ENCODE assay signal across 26 mouse cellular contexts in genomic region chr11:90481828-90482227, GRCm38 (mm10).
DNase-seq lines count a peak whose midpoint lies in the region; ATAC-seq and TF ChIP-seq lines count a peak whose summit lies in the region.
"Had no signal": no experiment of that assay in that cellular context is flagged by ENCODE, and none has a peak within 500 bp of the region (broad histone marks: within the 10 kb centered on the region; RNA-seq: fewer than 3 reads in every experiment).

No protein-coding gene starts in this region.

- no peaks in the 10 kb centered on the region for H3K27me3 ChIP-seq in hindbrain, postnatal 0 days (ENCODE audit: insufficient read depth, low read length)
- H3K27me3 ChIP-seq in hindbrain, embryonic 12.5 days, result no peaks in the 10 kb centered on the region
- peaks cover 12% of the 10 kb centered on the region for H3K27me3 ChIP-seq in midbrain, embryonic 11.5 days (ENCODE audit: control insufficient read depth, insufficient read depth, low read length)
- H3K27me3 ChIP-seq in midbrain, embryonic 16.5 days (ENCODE audit: control insufficient read depth, insufficient read depth, low read depth, low read length), result no peaks in the 10 kb centered on the region
- H3K27me3 ChIP-seq: embryonic facial prominence, embryonic 12.5 days; heart, embryonic 13.5 days; hindbrain, embryonic 15.5 days; intestine, embryonic 15.5 days; liver, embryonic 15.5 days; neural tube, embryonic 13.5 days had no signal

- H3K36me3 ChIP-seq in hindbrain, postnatal 0 days (ENCODE audit: insufficient read depth, low read length), result no peaks in the 10 kb centered on the region
- H3K36me3 ChIP-seq in hindbrain, embryonic 12.5 days, result peaks cover 15% of the 10 kb centered on the region
- peaks cover 3% of the 10 kb centered on the region; the same call in 1 of the 2 replicates for H3K36me3 ChIP-seq in midbrain, embryonic 11.5 days (ENCODE audit: control insufficient read depth, insufficient read depth, low read length)
- no peaks in the 10 kb centered on the region for H3K36me3 ChIP-seq in midbrain, embryonic 16.5 days (ENCODE audit: control insufficient read depth, insufficient read depth, low read length)
- H3K36me3 ChIP-seq: hindbrain, embryonic 15.5 days; intestine, embryonic 15.5 days; liver, embryonic 15.5 days had no signal

- no peak for TF ChIP-seq CTCF in hindbrain, postnatal 0 days (IDR thresholded peaks at IDR 0.05; ENCODE audit: low read depth)

- no peak overlapping the region for H3K27ac ChIP-seq in hindbrain, postnatal 0 days
- H3K27ac ChIP-seq in hindbrain, embryonic 12.5 days, result no peak overlapping the region
- H3K27ac ChIP-seq in midbrain, embryonic 11.5 days (ENCODE audit: low read depth, low read length), result no peak overlapping the region
- H3K27ac ChIP-seq in midbrain, embryonic 16.5 days (ENCODE audit: low read length), result no peak overlapping the region
- H3K27ac ChIP-seq: embryonic facial prominence, embryonic 12.5 days; forebrain, embryonic 12.5 days; heart, embryonic 13.5 days; hindbrain, embryonic 15.5 days; intestine, embryonic 15.5 days; left cerebral cortex, adult 2 months; limb, embryonic 10.5 days; liver, embryonic 15.5 days; macrophage; neural tube, embryonic 13.5 days; stomach, postnatal 0 days had no signal

- no peak for ATAC-seq in hindbrain, postnatal 0 days
- ATAC-seq in hindbrain, embryonic 12.5 days (ENCODE audit: low FRiP score), result no peak
- no peak for ATAC-seq in midbrain, embryonic 11.5 days (ENCODE audit: low FRiP score)
- ATAC-seq in midbrain, embryonic 16.5 days, result no peak
- ATAC-seq: intestine, embryonic 15.5 days had no signal

- peak; percentile 37 to 63 for DNase-seq in cerebellum, postnatal 14 days
- no peak for DNase-seq in cerebellum, postnatal 36 days
- DNase-seq in hindbrain, postnatal 0 days (ENCODE audit: low spot score), result peak; percentile 66
- DNase-seq in midbrain, embryonic 11.5 days (ENCODE audit: low spot score, missing footprints), result peak; percentile 26
- DNase-seq in retina, postnatal 7 days (ENCODE audit: low read depth, low spot score), result peak; percentile 54
- DNase-seq: adrenal gland, postnatal 14 days; cerebellum, adult 9-11 months; kidney, adult 9 months; liver; right cerebral cortex, postnatal 14 days; thymus, adult 2 months; thymus, postnatal 4 days had no signal

- H3K9ac ChIP-seq in hindbrain, postnatal 0 days (replicated peaks; ENCODE audit: low read length), result no peak overlapping the region
- H3K9ac ChIP-seq in hindbrain, embryonic 12.5 days, result no peak overlapping the region
- H3K9ac ChIP-seq in midbrain, embryonic 11.5 days (ENCODE audit: low read length), result no peak overlapping the region
- no peak overlapping the region for H3K9ac ChIP-seq in midbrain, embryonic 16.5 days (ENCODE audit: low read depth, low read length)
- H3K9ac ChIP-seq: embryonic facial prominence, embryonic 12.5 days; forebrain, embryonic 12.5 days; heart, embryonic 13.5 days; hindbrain, embryonic 15.5 days; intestine, embryonic 15.5 days; liver, embryonic 15.5 days; neural tube, embryonic 13.5 days had no signal

- WGBS in hindbrain, postnatal 0 days, result 19% methylated on average over 1 of the region's 1 CpGs
- WGBS in hindbrain, embryonic 12.5 days, result 71% methylated on average over 1 of the region's 1 CpGs
- 84% methylated on average over 1 of the region's 1 CpGs for WGBS in midbrain, embryonic 11.5 days
- WGBS in midbrain, embryonic 16.5 days, result 32% methylated on average over 1 of the region's 1 CpGs

- H3K9me3 ChIP-seq in hindbrain, postnatal 0 days (ENCODE audit: low read length), result no peaks in the 10 kb centered on the region
- no peaks in the 10 kb centered on the region for H3K9me3 ChIP-seq in hindbrain, embryonic 12.5 days (replicated peaks)
- no peaks in the 10 kb centered on the region for H3K9me3 ChIP-seq in midbrain, embryonic 11.5 days (ENCODE audit: control insufficient read depth, low read length)
- no peaks in the 10 kb centered on the region for H3K9me3 ChIP-seq in midbrain, embryonic 16.5 days (replicated peaks; ENCODE audit: control insufficient read depth, low read length, poor library complexity, severe bottlenecking)
- H3K9me3 ChIP-seq: embryonic facial prominence, embryonic 12.5 days; forebrain, embryonic 12.5 days; heart, embryonic 13.5 days; hindbrain, embryonic 15.5 days; intestine, embryonic 15.5 days; limb, embryonic 10.5 days; liver, embryonic 15.5 days; neural tube, embryonic 13.5 days had no signal

- H3K4me2 ChIP-seq in hindbrain, postnatal 0 days (ENCODE audit: low read depth, low read length), result no peak overlapping the region
- no peak overlapping the region for H3K4me2 ChIP-seq in hindbrain, embryonic 12.5 days (replicated peaks)
- H3K4me2 ChIP-seq in midbrain, embryonic 11.5 days, result no peak overlapping the region
- no peak overlapping the region for H3K4me2 ChIP-seq in midbrain, embryonic 16.5 days (ENCODE audit: low read length)
- H3K4me2 ChIP-seq: embryonic facial prominence, embryonic 12.5 days; forebrain, embryonic 12.5 days; heart, embryonic 13.5 days; hindbrain, embryonic 15.5 days; intestine, embryonic 15.5 days; liver, embryonic 15.5 days; neural tube, embryonic 13.5 days had no signal

- 0 out of 2 replicates have a peak, but pooled peaks cover 3% of the 10 kb centered on the region for H3K4me1 ChIP-seq in hindbrain, postnatal 0 days (ENCODE audit: insufficient read depth, low read length)
- peaks cover 9% of the 10 kb centered on the region for H3K4me1 ChIP-seq in hindbrain, embryonic 12.5 days
- H3K4me1 ChIP-seq in midbrain, embryonic 11.5 days (ENCODE audit: control insufficient read depth, insufficient read depth, low read length), result peaks cover 6% of the 10 kb centered on the region; the same call in 1 of the 2 replicates
- peaks cover 5% of the 10 kb centered on the region; the same call in 1 of the 2 replicates for H3K4me1 ChIP-seq in midbrain, embryonic 16.5 days (ENCODE audit: control insufficient read depth, insufficient read depth, low read length)
- H3K4me1 ChIP-seq: embryonic facial prominence, embryonic 12.5 days; intestine, embryonic 15.5 days; limb, embryonic 10.5 days; liver, embryonic 15.5 days had no signal

- H3K4me3 ChIP-seq in hindbrain, postnatal 0 days (ENCODE audit: low read length), result no peak overlapping the region
- H3K4me3 ChIP-seq in hindbrain, embryonic 12.5 days, result no peak overlapping the region
- no peak overlapping the region for H3K4me3 ChIP-seq in midbrain, embryonic 11.5 days (ENCODE audit: low read depth, low read length)
- H3K4me3 ChIP-seq in midbrain, embryonic 16.5 days (ENCODE audit: low read depth, low read length), result no peak overlapping the region
- H3K4me3 ChIP-seq: embryonic facial prominence, embryonic 12.5 days; forebrain, embryonic 12.5 days; heart, embryonic 13.5 days; hindbrain, embryonic 15.5 days; intestine, embryonic 15.5 days; left cerebral cortex, adult 2 months; limb, embryonic 10.5 days; liver, embryonic 15.5 days; myocyte; neural tube, embryonic 13.5 days had no signal

Comparison
In these comparisons a context has a peak if more than half of its experiments do, and no peak if none do; other contexts are left out.
1. DNase-seq: peak in cerebellum, postnatal 14 days (2 of 2), hindbrain, postnatal 0 days (single experiment), midbrain, embryonic 11.5 days (single experiment) and retina, postnatal 7 days (single experiment); none in cerebellum, postnatal 36 days (0 of 2).